Mouse (Mus musculus) layer of hippocampus, postnatal 36 days (tissue): ENCODE measurements at regions not wholly inside any gene's neighbourhood (a gene's known extent, or its start where the extent isn't known, plus 50 kb on each side); places are given as distances from the start of the nearest gene placed in this dataset.

Experiments
- DNase-seq, 2 experiments: peaks; one replicate each; pipeline ENCODE4 v3.0.0; 2022

- no peak for DNase-seq
Measured at GRCm38 (mm10) chr2:171800511-171801268, 242.6 kb downstream of the Cbln4 start.

GRCm38 (mm10) chr2:171799351-171799750 lies 243.9 kb downstream of the Cbln4 start:
- no peak for DNase-seq

- no peak for DNase-seq
Measured at GRCm38 (mm10) chr2:171790686-171791085, 252.6 kb downstream of the Cbln4 start.

GRCm38 (mm10) chr2:171766193-171766930 lies 276.9 kb downstream of the Cbln4 start:
- no peak for DNase-seq

GRCm38 (mm10) chr2:171765071-171765470 lies 278.2 kb downstream of the Cbln4 start:
- DNase-seq: no peak

GRCm38 (mm10) chr2:171753502-171753901 lies 289.8 kb downstream of the Cbln4 start:
- DNase-seq: no peak

- DNase-seq: no peak
Measured at GRCm38 (mm10) chr2:171747162-171747561, 296.1 kb downstream of the Cbln4 start.

GRCm38 (mm10) chr2:171743111-171743510 lies 300.2 kb downstream of the Cbln4 start:
- no peak for DNase-seq

- no peak for DNase-seq
Measured at GRCm38 (mm10) chr2:171742706-171743105, 300.6 kb downstream of the Cbln4 start.

- no peak for DNase-seq
Measured at GRCm38 (mm10) chr2:171737761-171738160, 305.5 kb downstream of the Cbln4 start.

- no peak for DNase-seq
Measured at GRCm38 (mm10) chr2:171735061-171735490, 308.2 kb downstream of the Cbln4 start.

- DNase-seq: no peak
Measured at GRCm38 (mm10) chr2:171734634-171734987, 308.7 kb downstream of the Cbln4 start.

- no peak for DNase-seq
Measured at GRCm38 (mm10) chr2:171733965-171734633, 309.2 kb downstream of the Cbln4 start.

GRCm38 (mm10) chr2:171719269-171719668 lies 324.0 kb downstream of the Cbln4 start:
- DNase-seq: no peak

- DNase-seq: no peak
Measured at GRCm38 (mm10) chr2:171718855-171719254, 324.4 kb downstream of the Cbln4 start.

GRCm38 (mm10) chr2:171712816-171713570 lies 330.3 kb downstream of the Cbln4 start:
- peak; percentile 27 to 50 for DNase-seq

GRCm38 (mm10) chr2:171693526-171693925 lies 349.7 kb downstream of the Cbln4 start:
- DNase-seq: no peak

GRCm38 (mm10) chr2:171690781-171691180 lies 352.5 kb downstream of the Cbln4 start:
- DNase-seq: no peak

- DNase-seq: no peak
Measured at GRCm38 (mm10) chr2:171689102-171689501, 354.2 kb downstream of the Cbln4 start.

GRCm38 (mm10) chr2:171677998-171678397 lies 365.3 kb downstream of the Cbln4 start:
- DNase-seq: no peak

- DNase-seq: no peak
Measured at GRCm38 (mm10) chr2:171677128-171677527, 366.1 kb downstream of the Cbln4 start.

GRCm38 (mm10) chr2:171676083-171676482 lies 367.2 kb downstream of the Cbln4 start:
- no peak for DNase-seq

GRCm38 (mm10) chr2:171675411-171675810 lies 367.9 kb downstream of the Cbln4 start:
- DNase-seq: no peak
